Mouse (Mus musculus) liver, embryonic 12.5 days (tissue): ENCODE results near the gene Gabra4. TPM values are rescaled to one million over a fixed set of nuclear protein-coding genes. Genes with fewer than 3 reads are reported as not detected.

ENCODE experiments used
- polyA plus RNA-seq: library from polyadenylated mRNA; unstranded; fragments of >200 nt; fragmentation: Nextera tagmentation; extraction: Ambion mirVana; gene quantifications from 2 replicates; pipeline ENCODE4 v1.2.1, GENCODE M21; 2016

The Gabra4 gene
- polyA plus RNA-seq, 1 experiment from 2014 or later: 0.26 TPM

Other genes starting within 250 kb of the Gabra4 start
- gene Cox7b2, start 110.1 kb downstream of the Gabra4 start, polyA plus RNA-seq: not detected in 2 replicates
- gene Gabrb1, start 195 bp downstream of the Gabra4 start, polyA plus RNA-seq: 0.01 TPM in 2 replicates